Mouse (Mus musculus) adrenal gland, postnatal 14 days (tissue): ENCODE data around the gene Ddx39. TPM values are rescaled to one million over a fixed set of nuclear protein-coding genes. Genes with fewer than 3 reads are reported as not detected.

Experiments
- DNase-seq: peaks from one replicate; pipeline ENCODE4 v3.0.0; 2021; ENCODE audit warnings: mixed read lengths
- total RNA-seq: library from RNA; stranded (reverse); gene quantifications from 2 replicates; pipeline ENCODE4 v1.2.3, GENCODE M21; 2021

Ddx39 gene
- total RNA-seq, 1 experiment from 2014 or later, result 31.2 TPM

- DNase-seq, result peak; percentile 90
Observed at GRCm38 (mm10) chr8:83698661-83699453, 16.1 kb upstream of the Ddx39 start, which contains the start of gene Pkn1. Gene Pkn1 (minus strand): TSS chr8:83699179.

GRCm38 (mm10) chr8:83699566-83699965 is 15.4 kb upstream of the Ddx39 start:
- DNase-seq, result no peak

DNA sequence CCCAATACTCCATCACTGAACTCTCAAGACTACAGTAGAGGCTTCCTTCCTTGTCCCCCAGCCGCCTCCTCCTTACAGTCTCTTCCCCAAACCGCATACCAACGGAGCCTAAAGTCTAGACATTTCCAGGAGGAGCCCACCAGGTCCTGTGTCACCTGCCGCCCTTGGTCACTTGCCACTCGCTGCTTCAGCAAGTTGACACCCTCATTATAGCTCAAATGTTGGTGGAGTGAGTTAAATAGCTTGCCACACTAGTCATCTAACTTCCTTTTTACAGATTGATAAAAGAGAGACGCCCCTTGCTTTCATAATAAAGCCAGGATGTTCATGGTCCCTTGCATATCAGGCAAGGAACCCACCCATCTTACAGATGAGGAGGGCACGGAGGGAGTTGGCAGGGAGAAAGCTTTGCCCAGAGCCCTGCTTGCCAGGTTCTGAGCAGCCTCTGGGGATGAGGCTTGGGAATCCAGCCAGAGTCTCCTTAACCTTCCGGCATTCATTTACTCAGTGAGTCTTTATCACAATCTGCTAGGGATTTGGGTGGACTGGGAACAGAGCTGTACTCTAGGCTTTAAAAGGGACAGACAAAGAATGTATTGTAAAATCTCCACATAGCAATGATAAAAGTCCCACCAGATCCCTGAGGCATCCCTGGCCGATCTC is 14.4 kb upstream of the Ddx39 start:
- DNase-seq, result peak; percentile 66

GRCm38 (mm10) chr8:83703426-83703825 is 11.6 kb upstream of the Ddx39 start:
- DNase-seq, result no peak

DNA sequence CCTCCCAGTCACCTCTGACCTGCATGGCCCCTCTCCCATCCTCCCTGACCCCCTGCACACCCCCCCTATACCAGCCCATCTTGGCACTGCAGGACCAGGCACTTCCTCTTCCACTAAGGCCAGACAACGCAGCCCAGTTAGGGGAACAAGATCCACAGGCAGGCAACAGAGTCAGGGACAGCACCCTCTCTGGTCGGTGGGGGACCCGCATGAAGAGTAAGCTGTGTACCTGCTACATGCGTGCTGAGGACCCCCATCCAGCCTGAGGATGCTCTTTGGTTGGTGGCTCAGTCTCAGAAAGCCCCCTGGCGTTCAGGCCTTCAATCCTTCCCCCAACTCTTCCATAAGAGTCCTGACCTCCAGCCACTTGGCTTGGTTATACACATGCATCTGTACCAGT is 8.6 kb upstream of the Ddx39 start:
- DNase-seq, result no peak

- no peak for DNase-seq
Observed at GRCm38 (mm10) chr8:83707554-83707953, 7.4 kb upstream of the Ddx39 start.

DNA sequence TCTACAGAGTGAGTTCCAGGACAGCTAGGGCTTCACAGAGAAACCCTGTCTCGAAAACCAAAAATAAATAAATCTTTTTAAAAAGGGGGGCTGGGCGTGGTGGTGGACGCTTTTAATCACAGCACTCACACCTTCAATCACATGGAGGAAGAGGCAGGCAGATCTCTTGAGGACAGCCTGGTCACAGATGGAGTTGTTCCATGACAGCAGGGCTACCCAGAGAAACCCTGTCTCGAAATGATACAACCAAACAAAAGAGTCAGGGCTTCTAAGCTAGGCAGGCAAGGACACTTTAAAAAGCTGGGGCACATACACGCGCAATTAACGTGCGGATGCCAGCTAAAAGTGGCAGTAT is 324 bp upstream of the Ddx39 start:
- no peak for DNase-seq

GRCm38 (mm10) chr8:83715771-83716170 is 794 bp downstream of the Ddx39 start:
- DNase-seq, result peak; percentile 28

DNA sequence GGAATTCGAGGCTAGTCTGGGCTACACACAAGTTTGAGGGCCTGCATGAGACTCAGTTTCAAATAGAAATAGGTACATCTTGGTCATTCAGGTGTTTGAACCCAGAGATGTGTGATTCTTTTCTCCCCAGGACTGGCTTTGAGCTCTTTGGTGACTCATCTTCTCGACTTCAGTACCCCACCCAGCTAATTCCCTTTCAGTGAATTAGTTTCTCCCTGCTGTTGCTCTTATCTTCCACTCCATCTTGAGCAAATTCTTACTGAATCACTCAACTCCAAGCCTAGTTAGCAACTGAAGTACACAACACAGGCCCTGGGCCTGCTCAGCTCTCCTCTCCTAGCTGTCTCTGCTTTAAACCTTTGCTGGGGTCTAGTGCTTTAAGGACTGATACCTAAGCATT is 1.6 kb downstream of the Ddx39 start:
- DNase-seq, result no peak

- DNase-seq, result no peak
Observed at GRCm38 (mm10) chr8:83719048-83719447, 4.1 kb downstream of the Ddx39 start.

DNA sequence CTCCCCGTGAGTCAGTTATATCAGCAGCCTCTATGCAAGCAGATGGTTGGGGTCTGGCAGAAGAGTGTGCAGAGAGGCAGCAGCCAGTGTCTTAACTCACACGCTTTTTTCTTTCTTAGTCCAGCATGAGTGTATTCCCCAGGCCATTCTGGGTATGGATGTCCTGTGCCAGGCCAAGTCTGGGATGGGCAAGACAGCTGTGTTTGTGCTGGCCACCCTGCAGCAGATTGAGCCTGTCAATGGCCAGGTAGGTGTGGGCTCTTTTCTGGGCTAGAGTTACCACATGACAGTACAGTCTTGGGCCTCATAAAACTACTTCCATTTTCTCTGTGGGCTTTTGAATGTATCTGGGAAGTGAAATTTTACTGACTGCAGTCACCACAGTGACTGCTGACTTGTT is 4.7 kb downstream of the Ddx39 start:
- DNase-seq, result no peak

- DNase-seq, result peak; percentile 75
Observed at GRCm38 (mm10) chr8:83721405-83722025, 6.5 kb downstream of the Ddx39 start.

- DNase-seq, result no peak
Observed at GRCm38 (mm10) chr8:83722631-83723030, 7.7 kb downstream of the Ddx39 start.

- no peak for DNase-seq
Observed at GRCm38 (mm10) chr8:83723447-83724083, 8.6 kb downstream of the Ddx39 start.

DNA sequence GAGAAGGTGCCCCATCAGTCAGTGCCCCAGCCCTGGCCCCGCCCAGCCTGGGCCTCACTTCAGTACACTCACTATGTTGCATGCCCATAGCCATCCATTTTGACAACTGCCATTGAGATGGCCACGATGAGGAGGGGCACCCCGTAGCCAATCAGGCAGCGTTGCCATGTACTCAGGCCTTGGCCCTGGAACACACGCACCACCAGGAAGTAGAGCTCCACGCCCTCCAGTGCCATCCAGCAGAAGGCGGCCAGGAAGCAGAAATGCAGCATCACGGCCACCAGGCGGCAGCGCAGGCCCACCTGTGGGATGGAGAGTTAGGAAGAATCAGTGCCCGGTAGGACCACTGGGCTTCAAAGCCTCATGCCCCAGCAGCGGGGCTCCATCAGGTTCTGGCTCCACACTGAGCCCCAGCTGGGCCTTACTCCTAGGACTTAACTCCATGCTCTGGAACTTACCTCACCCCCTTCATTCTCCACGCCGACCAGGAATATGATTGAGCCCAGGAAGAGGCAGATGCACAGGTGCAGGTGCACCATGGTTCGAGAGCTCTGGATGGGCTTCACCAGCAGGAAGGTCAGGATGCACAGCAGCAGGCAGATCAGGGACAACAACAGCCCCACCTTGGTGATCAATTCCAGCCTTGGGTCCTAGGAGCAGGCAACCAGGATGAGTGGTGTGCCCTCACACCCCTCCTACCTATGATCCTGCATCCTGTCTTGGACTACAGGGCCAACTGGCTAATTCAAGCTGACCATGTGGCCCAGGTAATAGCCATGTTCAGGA is 9.9 kb downstream of the Ddx39 start:
- peak; percentile 96 for DNase-seq

GRCm38 (mm10) chr8:83725521-83726102 is 10.6 kb downstream of the Ddx39 start:
- no peak for DNase-seq

DNA sequence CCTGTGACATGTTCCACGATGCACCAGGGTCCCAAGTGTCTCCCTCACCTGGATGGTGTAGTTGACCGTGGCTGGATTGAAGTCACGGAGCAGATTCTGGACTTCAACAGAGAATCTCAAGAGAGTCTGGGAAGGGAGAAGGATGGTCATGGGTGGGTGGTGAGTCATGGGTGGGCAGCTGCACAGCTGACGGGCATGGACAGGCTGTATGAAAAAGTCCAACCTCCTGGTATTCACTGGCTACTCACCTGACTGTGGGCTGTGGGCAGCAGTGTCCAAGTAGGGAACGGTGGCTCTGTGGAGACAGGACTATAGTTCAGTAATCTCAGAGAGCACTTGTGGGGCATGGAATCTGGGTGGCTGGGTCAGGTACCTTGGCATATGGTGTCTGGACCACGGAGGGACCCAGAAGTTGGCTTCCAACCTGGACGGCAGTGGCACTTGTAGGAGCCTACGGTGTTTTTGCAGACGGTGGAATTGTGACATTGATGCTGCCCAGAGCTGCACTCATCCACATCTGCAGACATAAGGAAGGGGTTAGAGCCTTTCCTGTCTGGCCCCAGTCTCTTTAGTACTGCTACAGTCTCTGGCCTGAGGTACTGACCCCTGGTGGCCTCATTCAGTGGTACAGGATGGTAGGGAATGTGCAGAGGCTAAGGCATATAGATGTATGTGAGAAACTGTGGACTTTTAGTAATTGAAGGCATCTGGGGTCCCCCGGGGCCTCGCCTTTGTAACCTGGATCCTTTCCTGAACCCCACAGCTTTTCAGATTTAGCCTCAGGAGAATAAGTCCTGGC is 14.2 kb downstream of the Ddx39 start:
- peak; percentile 62 for DNase-seq

DNA sequence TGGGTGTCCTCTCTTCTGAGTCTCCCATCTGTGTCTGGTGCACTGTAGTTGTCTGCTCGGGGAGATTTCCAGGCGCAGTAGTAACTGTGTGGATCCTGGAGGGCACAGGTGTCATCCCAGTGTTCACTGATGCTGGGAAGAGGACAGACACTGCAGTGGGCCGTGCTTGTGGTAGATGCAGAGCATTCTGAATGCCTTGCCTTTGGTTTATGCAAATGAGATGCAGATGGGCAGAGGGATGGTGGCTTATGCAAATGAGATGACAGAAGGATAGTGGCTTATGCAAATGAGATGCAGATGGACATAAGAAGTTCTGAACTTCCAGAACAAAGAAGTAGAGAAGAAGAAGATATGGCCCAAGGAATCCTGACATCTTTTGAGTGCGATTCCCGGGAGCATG is 16.9 kb downstream of the Ddx39 start:
- DNase-seq, result no peak

- no peak for DNase-seq
Observed at GRCm38 (mm10) chr8:83732919-83733318, 17.9 kb downstream of the Ddx39 start.

DNA sequence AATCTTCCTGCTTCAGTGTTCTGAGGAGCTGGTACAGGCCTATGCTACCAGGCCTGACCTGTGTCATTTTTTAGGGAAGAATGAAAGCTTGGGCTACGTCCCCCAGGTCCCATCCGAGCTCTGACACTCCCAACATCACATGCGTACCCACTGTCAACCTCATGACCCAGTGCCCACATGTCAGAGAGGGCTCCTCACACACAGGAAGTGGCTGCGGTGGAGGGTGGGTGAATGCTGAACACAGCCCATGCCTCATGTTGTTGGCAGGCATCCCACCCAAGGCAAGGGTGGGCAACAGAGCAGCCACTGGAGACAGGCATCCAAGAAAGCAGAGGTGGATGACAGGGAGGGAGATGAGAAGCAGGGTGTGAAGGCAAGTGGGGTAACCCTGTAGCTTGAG is 21.7 kb downstream of the Ddx39 start:
- DNase-seq, result no peak

GRCm38 (mm10) chr8:83737346-83737745 is 22.4 kb downstream of the Ddx39 start:
- no peak for DNase-seq
